Mouse (Mus musculus): ENCODE data around the gene Dnajc7.
A peak's percentile ranks its signal among the peaks of the same experiment; 100 is the strongest.
"Not testable (repeated sequence)": the region's sequence is repeated elsewhere in the genome, so short reads cannot be mapped to it uniquely, and the experiment has no call there.

The Dnajc7 gene

GRCm38 (mm10) chr11:100619982-100620381 is at the start of gene Dnajc7:
Gene Dnajc7, minus strand, starts transcription at chr11:100620168.
- DNase-seq (ENCODE audit: low spot score): no peak

- DNase-seq (ENCODE audit: low spot score): no peak
Measured at GRCm38 (mm10) chr11:100659806-100660205, 39.8 kb upstream of the Dnajc7 start.

- no peak for DNase-seq (ENCODE audit: low spot score)
Measured at GRCm38 (mm10) chr11:100656458-100656857, 36.5 kb upstream of the Dnajc7 start.

- not testable (repeated sequence) for DNase-seq (ENCODE audit: low spot score)
Measured at GRCm38 (mm10) chr11:100655589-100655988, 35.6 kb upstream of the Dnajc7 start.

- no peak for DNase-seq (ENCODE audit: low spot score)
Measured at GRCm38 (mm10) chr11:100651748-100652147, 31.8 kb upstream of the Dnajc7 start.

GRCm38 (mm10) chr11:100651205-100651604 is 31.2 kb upstream of the Dnajc7 start:
- DNase-seq (ENCODE audit: low spot score): no peak

GRCm38 (mm10) chr11:100648405-100648804 is 28.4 kb upstream of the Dnajc7 start:
- no peak for DNase-seq (ENCODE audit: low spot score)

- no peak for DNase-seq (ENCODE audit: low spot score)
Measured at GRCm38 (mm10) chr11:100646265-100646664, 26.3 kb upstream of the Dnajc7 start.

GRCm38 (mm10) chr11:100643612-100644575 is 23.9 kb upstream of the Dnajc7 start:
- no peak for DNase-seq (ENCODE audit: low spot score)

- DNase-seq (ENCODE audit: low spot score): no peak
Measured at GRCm38 (mm10) chr11:100640159-100640906, 20.4 kb upstream of the Dnajc7 start.

- DNase-seq (ENCODE audit: low spot score): no peak
Measured at GRCm38 (mm10) chr11:100634530-100634929, 14.6 kb upstream of the Dnajc7 start.

GRCm38 (mm10) chr11:100628862-100629352 is 8.9 kb upstream of the Dnajc7 start:
- DNase-seq (ENCODE audit: low spot score): no peak

GRCm38 (mm10) chr11:100628056-100628455 is 8.1 kb upstream of the Dnajc7 start:
- DNase-seq (ENCODE audit: low spot score): no peak

- peak; percentile 36 for DNase-seq (ENCODE audit: low spot score)
Measured at GRCm38 (mm10) chr11:100626701-100627195, 6.8 kb upstream of the Dnajc7 start.

- DNase-seq (ENCODE audit: low spot score): no peak
Measured at GRCm38 (mm10) chr11:100625754-100626700, 6.1 kb upstream of the Dnajc7 start.

GRCm38 (mm10) chr11:100623867-100624266 is 3.9 kb upstream of the Dnajc7 start:
- no peak for DNase-seq (ENCODE audit: low spot score)

- DNase-seq (ENCODE audit: low spot score): peak; percentile 75
Measured at GRCm38 (mm10) chr11:100622714-100623113, 2.7 kb upstream of the Dnajc7 start.

- peak; percentile 72 for DNase-seq (ENCODE audit: low spot score)
Measured at GRCm38 (mm10) chr11:100619485-100619975, 438 bp downstream of the Dnajc7 start.

GRCm38 (mm10) chr11:100618761-100619484 is 1.0 kb downstream of the Dnajc7 start, which contains the start of gene Nkiras2:
Gene Nkiras2, plus strand, starts transcription at chr11:100619244.
- no peak for DNase-seq (ENCODE audit: low spot score)

GRCm38 (mm10) chr11:100617480-100617879 is 2.5 kb downstream of the Dnajc7 start:
- no peak for DNase-seq (ENCODE audit: low spot score)

Measured in urinary bladder, postnatal 10 days (tissue).